Mouse (Mus musculus) heart, embryonic 14.5 days (tissue): ENCODE results near the gene Mylpf. TPM values are rescaled to one million over a fixed set of nuclear protein-coding genes. Genes with fewer than 3 reads are reported as not detected.

Experiments used
- ATAC-seq: fragments of 200-750 bp; cut with Nextera tagmentation; 2 replicates; pipeline ENCODE4 v1.8.0; 2017; ENCODE audit warnings: low read depth, moderate TSS enrichment; ENCODE audit not compliant: insufficient number of reproducible peaks, insufficient read depth, low FRiP score
- H3K27ac ChIP-seq, 2 experiments: fragments of 200-500 bp in 1 of 2; fragments of 300-500 bp in 1 of 2; sonication (generic) in 1 of 2; replicated peaks in 1 of 2; 2 replicates each; pipeline ENCODE4 v1.5.1; 2012 to 2014; ENCODE audit warnings: low read depth in 2 of 2, low read length in 2 of 2, control low read depth in 1 of 2, mild to moderate bottlenecking in 1 of 2, mixed read lengths in 1 of 2; ENCODE audit not compliant: control insufficient read depth in 1 of 2, insufficient read depth in 1 of 2
- H3K27me3 ChIP-seq: fragments of 300-500 bp; sonication (generic); 2 replicates; pipeline ENCODE4 v1.6.1; 2014; ENCODE audit warnings: mild to moderate bottlenecking, low read length, control low read depth; ENCODE audit not compliant: control insufficient read depth, insufficient read depth
- H3K36me3 ChIP-seq: fragments of 300-500 bp; sonication (generic); 2 replicates; pipeline ENCODE4 v1.6.1; 2014; ENCODE audit warnings: mild to moderate bottlenecking, control low read depth, low read length, mixed read lengths; ENCODE audit not compliant: control insufficient read depth, insufficient read depth
- H3K4me1 ChIP-seq, 2 experiments: fragments of 200-500 bp in 1 of 2; fragments of 300-500 bp in 1 of 2; sonication (generic) in 1 of 2; 2 replicates each; pipeline ENCODE4 v1.6.1; 2012 to 2014; ENCODE audit warnings: low read length in 2 of 2, control low read depth in 1 of 2, mixed read lengths in 1 of 2; ENCODE audit not compliant: control insufficient read depth in 2 of 2, insufficient read depth in 2 of 2
- H3K4me2 ChIP-seq: fragments of 300-500 bp; sonication (generic); 2 replicates; pipeline ENCODE4 v1.6.1; 2014; ENCODE audit warnings: mild to moderate bottlenecking, low read length
- H3K4me3 ChIP-seq, 2 experiments: fragments of 200-500 bp in 1 of 2; fragments of 300-500 bp in 1 of 2; sonication (generic) in 1 of 2; 2 replicates each; pipeline ENCODE4 v1.5.1; 2012 to 2014; ENCODE audit warnings: low read length in 2 of 2, mild to moderate bottlenecking in 2 of 2, control low read depth in 1 of 2, low read depth in 1 of 2, moderate library complexity in 1 of 2; ENCODE audit not compliant: control insufficient read depth in 1 of 2, insufficient read depth in 1 of 2
- H3K9ac ChIP-seq: fragments of 300-500 bp; sonication (generic); 2 replicates; pipeline ENCODE4 v1.6.1; 2014; ENCODE audit warnings: mild to moderate bottlenecking, low read length
- H3K9me3 ChIP-seq: fragments of 300-500 bp; sonication (generic); 2 replicates; pipeline ENCODE4 v1.6.1; 2016; ENCODE audit warnings: low read length, control low read depth; ENCODE audit not compliant: control insufficient read depth
- WGBS: fragments of 180-500 bp; shearing (Covaris S2); extraction: QIAGEN DNeasy Blood & Tissue Kit; methylation state at CpG from one replicate; pipeline ENCODE4 v1.1.7; 2014; 5-methylcytosine and 5-hydroxymethylcytosine counted together
- polyA plus RNA-seq: library from polyadenylated mRNA; unstranded; fragments of >200 nt; fragmentation: Nextera tagmentation; extraction: Ambion mirVana; gene quantifications from 2 replicates; pipeline ENCODE4 v1.2.1, GENCODE M21; 2014

Gene Mylpf
- polyA plus RNA-seq, 1 experiment from 2014 or later: 14.9 TPM

DNA sequence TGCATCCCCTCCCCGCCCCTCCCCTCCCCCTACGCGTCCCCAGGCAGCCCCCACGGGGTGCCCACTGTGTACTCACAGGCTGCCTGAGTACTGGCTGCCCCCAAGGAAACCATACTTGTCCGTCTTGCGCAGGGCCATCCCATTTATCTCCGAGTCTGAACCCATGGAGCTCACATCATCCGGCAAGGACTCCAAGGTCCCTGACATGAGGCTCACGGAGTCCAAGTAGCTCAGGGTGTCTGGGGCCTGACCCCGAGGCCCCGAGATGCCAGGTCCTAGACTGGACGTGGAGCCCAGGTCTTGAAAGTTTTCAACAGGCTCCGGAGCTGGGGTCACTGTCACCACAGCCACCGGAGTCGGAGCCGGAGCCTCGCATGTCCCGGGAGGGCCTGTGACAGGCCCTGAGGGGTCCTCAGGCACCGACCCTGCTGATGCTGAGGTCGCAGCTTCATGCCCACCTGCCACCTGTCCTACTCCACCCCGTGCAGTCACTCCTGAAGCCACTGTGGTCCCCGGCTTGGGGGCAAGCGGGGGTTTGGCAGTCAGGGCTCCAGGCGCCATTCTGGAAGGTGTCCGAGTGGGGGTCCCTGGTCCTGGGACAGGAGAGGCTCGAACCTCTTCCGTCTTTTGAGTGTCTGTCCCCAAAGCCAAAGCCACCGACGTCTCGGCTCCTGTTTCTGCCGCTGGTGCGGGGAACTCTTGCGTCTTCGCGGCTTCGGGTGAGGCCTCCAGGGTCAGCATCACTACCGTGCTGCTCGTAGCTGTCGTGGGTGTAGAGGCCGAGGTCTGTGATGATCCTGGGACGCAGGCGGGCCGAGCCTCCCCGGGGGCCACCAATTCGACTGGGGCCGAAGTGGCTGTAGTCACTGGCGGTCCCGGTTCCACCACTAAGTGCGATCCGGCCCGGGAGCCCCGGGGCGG is 1.1 kb upstream of the Mylpf start:
- ATAC-seq: no peak
- WGBS: under 1% methylated on average over 50 of the region's 53 CpGs
- peak overlapping the region; percentile 92 for H3K4me3 ChIP-seq
- H3K4me2 ChIP-seq: peak overlapping the region; percentile 96
- H3K27ac ChIP-seq: peak overlapping the region; percentile 79 to 82
- H3K4me1 ChIP-seq: peaks cover 8 to 29% of the 10 kb centered on the region in 2 experiments
- no peaks in the 10 kb centered on the region for H3K27me3 ChIP-seq
- H3K9ac ChIP-seq: peak overlapping the region; percentile 97
- peaks cover 26% of the 10 kb centered on the region for H3K36me3 ChIP-seq
- no peaks in the 10 kb centered on the region for H3K9me3 ChIP-seq

DNA sequence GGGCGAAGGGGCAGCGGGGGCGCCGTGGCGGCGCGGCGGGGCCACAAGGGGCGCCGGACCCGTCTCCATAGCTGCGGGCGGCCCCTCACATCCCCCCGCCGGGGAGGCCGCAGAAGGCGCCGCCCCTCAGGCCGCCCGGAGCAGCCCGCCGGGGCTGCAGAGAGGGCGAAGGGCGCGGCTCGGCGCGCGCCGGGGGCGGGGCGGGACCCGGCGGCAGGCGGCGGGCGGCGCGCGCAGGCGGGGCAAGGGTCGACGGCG is 466 bp upstream of the Mylpf start, which contains the start of gene Tbc1d10b:
Gene Tbc1d10b (minus strand): TSS at position 174 of the 258 bp plus-strand sequence.
- Histone ChIP-seq H3K27ac (peak within 1 kb of the TSS; percentile 82 to 86), H3K9me3 (no peaks in the 10 kb centered on the region), H3K9ac (peak within 1 kb of the TSS; percentile 97), H3K27me3 (no peaks in the 10 kb centered on the region), H3K36me3 (peaks cover 20% of the 10 kb centered on the region), H3K4me2 (peak within 1 kb of the TSS; percentile 96), H3K4me3 (peak within 1 kb of the TSS; percentile 92), H3K4me1 (peaks cover 8 to 29% of the 10 kb centered on the region in 2 experiments)
- WGBS: 0% methylated on average over 12 of the region's 44 CpGs
- no peak for ATAC-seq

GRCm38 (mm10) chr7:127209851-127210250 is 1.2 kb downstream of the Mylpf start:
- Histone ChIP-seq H3K4me1 (peaks cover 12 to 39% of the 10 kb centered on the region in 2 experiments), H3K9me3 (no peaks in the 10 kb centered on the region), H3K9ac (peak overlapping the region; percentile 64), H3K36me3 (peaks cover 6% of the 10 kb centered on the region; the same call in 1 of the 2 replicates), H3K27me3 (no peaks in the 10 kb centered on the region), H3K4me3 (no peak overlapping the region), H3K27ac (peak overlapping the region in 1 of 2 experiments; percentile 82; a peak in 2 of 4 replicates), H3K4me2 (peak overlapping the region; percentile 76)
- ATAC-seq: no peak
- 87% methylated on average over 5 of the region's 5 CpGs for WGBS

DNA sequence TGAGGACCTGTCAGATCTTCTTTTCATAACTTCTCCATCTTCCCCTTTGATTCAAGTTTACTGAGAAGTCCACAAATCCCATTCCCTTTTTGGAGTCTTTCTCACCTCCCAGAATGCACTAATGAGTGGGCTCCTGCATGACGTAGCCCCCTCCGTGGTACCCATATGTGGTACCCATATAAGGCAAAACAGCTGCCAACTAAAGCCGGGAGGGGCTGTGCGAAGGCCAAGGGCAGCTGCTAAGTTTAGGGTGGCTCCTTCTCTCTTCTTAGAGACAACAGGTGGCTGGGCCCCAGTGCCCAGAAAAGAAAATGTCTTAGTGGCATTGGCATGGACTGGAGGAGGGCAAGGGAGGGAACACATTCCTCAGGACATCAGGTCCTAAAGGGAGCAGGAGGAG is 1.6 kb downstream of the Mylpf start:
- H3K36me3 ChIP-seq: peaks cover 2% of the 10 kb centered on the region; the same call in 1 of the 2 replicates
- no peaks in the 10 kb centered on the region for H3K9me3 ChIP-seq
- WGBS: 82% methylated on average over 4 of the region's 4 CpGs
- H3K27ac ChIP-seq: no peak overlapping the region
- no peak overlapping the region for H3K4me3 ChIP-seq
- H3K4me1 ChIP-seq: peaks cover 15 to 38% of the 10 kb centered on the region in 2 experiments
- no peak overlapping the region for H3K9ac ChIP-seq
- no peak for ATAC-seq
- H3K27me3 ChIP-seq: no peaks in the 10 kb centered on the region
- H3K4me2 ChIP-seq: no peak overlapping the region

DNA sequence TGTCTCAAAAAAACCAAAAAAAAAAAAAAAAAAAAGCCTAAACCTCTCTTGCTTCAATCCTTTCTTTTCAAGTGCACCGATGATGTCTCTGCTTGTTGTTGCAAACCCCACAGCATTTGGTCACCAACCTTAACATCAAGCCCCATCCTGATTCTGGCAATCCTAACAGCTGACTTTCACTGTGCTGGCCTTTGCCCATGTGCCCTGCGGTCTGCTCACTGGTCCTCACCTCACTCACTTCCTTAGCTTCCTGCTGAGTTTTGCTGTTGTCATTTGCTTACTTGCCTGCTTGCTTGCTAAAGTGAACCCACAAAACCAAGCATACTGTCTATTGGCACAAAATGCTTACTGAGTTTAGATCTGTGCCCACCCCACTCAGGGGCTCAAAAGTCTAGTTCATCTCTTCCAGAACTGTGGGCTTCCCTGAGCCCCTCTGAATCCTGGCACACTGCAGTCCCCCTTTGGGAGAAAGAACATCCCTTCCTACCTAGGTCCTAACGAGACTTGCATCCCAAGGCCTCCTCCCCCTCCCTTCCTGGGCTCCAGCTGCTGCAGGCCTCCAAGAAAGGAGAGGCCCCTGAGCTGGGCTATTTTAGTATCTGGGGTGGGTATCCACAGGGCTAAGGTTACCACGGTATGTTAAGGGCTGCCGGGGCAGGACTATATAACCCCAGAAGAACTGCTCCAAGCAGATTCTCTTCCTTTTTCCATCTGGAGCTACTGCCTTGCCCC is 2.5 kb downstream of the Mylpf start:
- WGBS: 46% methylated on average over 5 of the region's 5 CpGs

GRCm38 (mm10) chr7:127212432-127213250 is 4.0 kb downstream of the Mylpf start:
- H3K9me3 ChIP-seq: no peaks in the 10 kb centered on the region
- no peaks in the 10 kb centered on the region for H3K27me3 ChIP-seq
- H3K4me2 ChIP-seq: no peak overlapping the region
- no peak overlapping the region for H3K9ac ChIP-seq
- WGBS: 85% methylated on average over 12 of the region's 12 CpGs
- no peak overlapping the region for H3K4me3 ChIP-seq
- no peak for ATAC-seq
- peaks cover 18 to 34% of the 10 kb centered on the region in 2 experiments for H3K4me1 ChIP-seq
- no peaks in the 10 kb centered on the region for H3K36me3 ChIP-seq
- no peak overlapping the region for H3K27ac ChIP-seq

More for the DNA sequence above, 2.5 kb downstream of the Mylpf start:
- no peaks in the 10 kb centered on the region for H3K36me3 ChIP-seq
- H3K27me3 ChIP-seq: no peaks in the 10 kb centered on the region
- H3K4me1 ChIP-seq: peaks cover 17 to 35% of the 10 kb centered on the region in 2 experiments
- no peak overlapping the region for H3K4me3 ChIP-seq
- no peak overlapping the region for H3K4me2 ChIP-seq
- no peak overlapping the region; the same call in 1 of the 2 replicates for H3K9ac ChIP-seq
- ATAC-seq: no peak
- no peak overlapping the region for H3K27ac ChIP-seq
- H3K9me3 ChIP-seq: no peaks in the 10 kb centered on the region

GRCm38 (mm10) chr7:127213485-127213884 is 4.8 kb downstream of the Mylpf start:
- no peak overlapping the region for H3K9ac ChIP-seq

More at GRCm38 (mm10) chr7:127213485-127213884, 4.8 kb downstream of the Mylpf start:
- no peaks in the 10 kb centered on the region for H3K36me3 ChIP-seq
- H3K9me3 ChIP-seq: no peaks in the 10 kb centered on the region
- no peak overlapping the region for H3K4me3 ChIP-seq
- no peak overlapping the region for H3K27ac ChIP-seq
- peaks cover 26 to 38% of the 10 kb centered on the region in 2 experiments for H3K4me1 ChIP-seq
- H3K4me2 ChIP-seq: no peak overlapping the region
- H3K27me3 ChIP-seq: no peaks in the 10 kb centered on the region
- WGBS: 51% methylated on average over 7 of the region's 7 CpGs
- no peak for ATAC-seq
